In genomic region chr11:95384973-95385320, GRCm38 (mm10) we compare ENCODE assay signal across 8 mouse cellular contexts. TPM values are rescaled to one million over a fixed set of nuclear protein-coding genes. Genes with fewer than 3 reads are reported as not detected.
A peak's percentile ranks its signal among the peaks of the same experiment; 100 is the strongest.
DNase-seq lines count a peak whose midpoint lies in the region; ATAC-seq and TF ChIP-seq lines count a peak whose summit lies in the region.

No protein-coding gene starts in this region.

- peaks cover 34% of the 10 kb centered on the region for H3K36me3 ChIP-seq in heart, postnatal 0 days (replicated peaks; ENCODE audit: control insufficient read depth, insufficient read depth, low read length)
- H3K36me3 ChIP-seq in hindbrain, embryonic 11.5 days (ENCODE audit: control insufficient read depth, insufficient read depth, low read length), result peaks cover 13% of the 10 kb centered on the region; the same call in 1 of the 2 replicates
- H3K36me3 ChIP-seq in midbrain, embryonic 11.5 days (ENCODE audit: control insufficient read depth, insufficient read depth, low read length), result peaks cover 7% of the 10 kb centered on the region

- 0% methylated on average over 14 of the region's 14 CpGs for WGBS in heart, postnatal 0 days
- under 1% methylated on average over 14 of the region's 14 CpGs for WGBS in hindbrain, embryonic 11.5 days
- WGBS in midbrain, embryonic 11.5 days, result under 1% methylated on average over 14 of the region's 14 CpGs

- H3K27me3 ChIP-seq in heart, postnatal 0 days (ENCODE audit: control insufficient read depth, insufficient read depth, low read length), result no peaks in the 10 kb centered on the region
- H3K27me3 ChIP-seq in hindbrain, embryonic 11.5 days (ENCODE audit: control insufficient read depth, insufficient read depth, low read length), result no peaks in the 10 kb centered on the region
- H3K27me3 ChIP-seq in midbrain, embryonic 11.5 days (ENCODE audit: control insufficient read depth, insufficient read depth, low read length), result no peaks in the 10 kb centered on the region

- no peak for TF ChIP-seq CTCF in heart, postnatal 0 days (IDR thresholded peaks at IDR 0.05; ENCODE audit: low read depth)

- H3K27ac ChIP-seq in heart, postnatal 0 days (ENCODE audit: low read depth), result peak overlapping the region; percentile 84
- peak overlapping the region; percentile 74 for H3K27ac ChIP-seq in hindbrain, embryonic 11.5 days (ENCODE audit: low read depth, low read length)
- H3K27ac ChIP-seq in midbrain, embryonic 11.5 days (ENCODE audit: low read depth, low read length), result peak overlapping the region; percentile 88

- no peaks in the 10 kb centered on the region for H3K9me3 ChIP-seq in heart, postnatal 0 days (replicated peaks; ENCODE audit: control insufficient read depth, low read length)
- no peaks in the 10 kb centered on the region for H3K9me3 ChIP-seq in hindbrain, embryonic 11.5 days (ENCODE audit: control insufficient read depth, low read length)
- no peaks in the 10 kb centered on the region for H3K9me3 ChIP-seq in midbrain, embryonic 11.5 days (ENCODE audit: control insufficient read depth, low read length)

- peak; percentile 14; the same call in 1 of the 2 replicates for ATAC-seq in heart, postnatal 0 days (ENCODE audit: insufficient read depth, low read depth)
- peak; percentile 14 for ATAC-seq in activated CD4-positive, CD25-positive, alpha-beta regulatory T cell, adult 4 months
- 0 out of 2 replicates have a peak, but pooled peaks have one; percentile 41 for ATAC-seq in hindbrain, embryonic 11.5 days (ENCODE audit: low FRiP score)
- peak; percentile 50; the same call in 1 of the 2 replicates for ATAC-seq in midbrain, embryonic 11.5 days (ENCODE audit: low FRiP score)
- ATAC-seq in megakaryocyte-erythroid progenitor cell, adult 5-6 weeks (replicated peaks; ENCODE audit: low FRiP score, low TSS enrichment, poor library complexity, severe bottlenecking), result no peak; the same call in 1 of the 2 replicates

- no peak; the same call in 1 of the 2 replicates for TF ChIP-seq EP300 in heart, postnatal 0 days (IDR thresholded peaks at IDR 0.05; ENCODE audit: low read depth)

- DNase-seq in heart, postnatal 0 days (ENCODE audit: low spot score), result no peak
- no peak for DNase-seq in heart, adult 9 months (ENCODE audit: low spot score in 2 of 2)
- DNase-seq in hindbrain, embryonic 11.5 days (ENCODE audit: low spot score), result no peak
- no peak for DNase-seq in midbrain, embryonic 11.5 days (ENCODE audit: low spot score, missing footprints)
- no peak for DNase-seq in cerebellum, postnatal 25 days
- no peak for DNase-seq in embryo, embryonic 11 days

- peak overlapping the region; percentile 65 for H3K4me2 ChIP-seq in heart, postnatal 0 days (ENCODE audit: low read depth, low read length)
- peak overlapping the region; percentile 33 for H3K4me2 ChIP-seq in hindbrain, embryonic 11.5 days (replicated peaks; ENCODE audit: low read depth, low read length)
- H3K4me2 ChIP-seq in midbrain, embryonic 11.5 days, result peak overlapping the region; percentile 71

- peak overlapping the region; percentile 83 for H3K9ac ChIP-seq in heart, postnatal 0 days (replicated peaks; ENCODE audit: low read depth, low read length)
- peak overlapping the region; percentile 89 for H3K9ac ChIP-seq in hindbrain, embryonic 11.5 days (ENCODE audit: low read depth, low read length)
- peak overlapping the region; percentile 77 for H3K9ac ChIP-seq in midbrain, embryonic 11.5 days (ENCODE audit: low read length)

- H3K4me1 ChIP-seq in heart, postnatal 0 days (ENCODE audit: control insufficient read depth, insufficient read depth), result peaks cover 4% of the 10 kb centered on the region; the same call in 1 of the 2 replicates
- H3K4me1 ChIP-seq in hindbrain, embryonic 11.5 days (replicated peaks; ENCODE audit: control insufficient read depth, insufficient read depth, low read length), result no peaks in the 10 kb centered on the region
- H3K4me1 ChIP-seq in midbrain, embryonic 11.5 days (ENCODE audit: control insufficient read depth, insufficient read depth, low read length), result peaks cover 13% of the 10 kb centered on the region

- H3K4me3 ChIP-seq in heart, postnatal 0 days (ENCODE audit: low read depth, low read length), result peak overlapping the region; percentile 80
- H3K4me3 ChIP-seq in hindbrain, embryonic 11.5 days (ENCODE audit: low read depth, low read length), result peak overlapping the region; percentile 75
- H3K4me3 ChIP-seq in midbrain, embryonic 11.5 days (ENCODE audit: low read depth, low read length), result peak overlapping the region; percentile 54

RNA-seq across cellular contexts. Expression of gene Slc35b1, which starts 0.5 kb away (rescaled TPM):
- total RNA-seq in heart, postnatal 0 days (2014; rRNA removed; ENCODE audit: low replicate concordance), result 35.2 and 71.6 TPM in 2 replicates
- 70.3 TPM in 2 replicates for polyA plus RNA-seq in heart, postnatal 0 days (2015; fragmentation: Nextera tagmentation; extraction: Ambion mirVana)
- polyA plus RNA-seq in activated CD4-positive, CD25-positive, alpha-beta regulatory T cell, adult 4 months (2017; shearing (Covaris generic)), result 10 to 100 TPM; 64.4 to 70.1 TPM
- 134 and 143 TPM in 2 replicates for polyA plus RNA-seq in hindbrain, embryonic 11.5 days (2014; fragmentation: Nextera tagmentation; extraction: Ambion mirVana)
- polyA plus RNA-seq in midbrain, embryonic 11.5 days (2014; fragmentation: Nextera tagmentation; extraction: Ambion mirVana), result 130 and 133 TPM in 2 replicates
- total RNA-seq in megakaryocyte-erythroid progenitor cell, adult 5-6 weeks (2014; fragmentation: Nextera tagmentation), result 30.6 and 84.7 TPM in 2 replicates
- total RNA-seq in megakaryocyte-erythroid progenitor cell, adult 5-6 weeks (2017), result 29.3 and 54.5 TPM in 2 replicates

RNA-seq across cellular contexts. Expression of gene Spop, which starts 28.9 kb away (rescaled TPM):
- total RNA-seq in heart, postnatal 0 days (2014; rRNA removed; ENCODE audit: low replicate concordance), result 34.5 and 38.0 TPM in 2 replicates
- polyA plus RNA-seq in heart, postnatal 0 days (2015; fragmentation: Nextera tagmentation; extraction: Ambion mirVana), result 129 and 142 TPM in 2 replicates
- polyA plus RNA-seq in activated CD4-positive, CD25-positive, alpha-beta regulatory T cell, adult 4 months (2017; shearing (Covaris generic)), result 100 to 1,000 TPM; 119 to 154 TPM
- polyA plus RNA-seq in hindbrain, embryonic 11.5 days (2014; fragmentation: Nextera tagmentation; extraction: Ambion mirVana), result 133 and 146 TPM in 2 replicates
- 132 and 162 TPM in 2 replicates for polyA plus RNA-seq in midbrain, embryonic 11.5 days (2014; fragmentation: Nextera tagmentation; extraction: Ambion mirVana)
- 51.5 and 55.3 TPM in 2 replicates for total RNA-seq in megakaryocyte-erythroid progenitor cell, adult 5-6 weeks (2014; fragmentation: Nextera tagmentation)
- total RNA-seq in megakaryocyte-erythroid progenitor cell, adult 5-6 weeks (2017), result 37.5 and 45.5 TPM in 2 replicates

RNA-seq across cellular contexts. Expression of gene Fam117a, which starts 48.1 kb away (rescaled TPM):
- 5.0 and 5.6 TPM in 2 replicates for total RNA-seq in heart, postnatal 0 days (2014; rRNA removed; ENCODE audit: low replicate concordance)
- 3.6 and 3.9 TPM in 2 replicates for polyA plus RNA-seq in heart, postnatal 0 days (2015; fragmentation: Nextera tagmentation; extraction: Ambion mirVana)
- 10 to 100 TPM; 17.4 to 21.9 TPM for polyA plus RNA-seq in activated CD4-positive, CD25-positive, alpha-beta regulatory T cell, adult 4 months (2017; shearing (Covaris generic))
- polyA plus RNA-seq in hindbrain, embryonic 11.5 days (2014; fragmentation: Nextera tagmentation; extraction: Ambion mirVana), result 8.3 and 11.1 TPM in 2 replicates
- 7.5 and 7.6 TPM in 2 replicates for polyA plus RNA-seq in midbrain, embryonic 11.5 days (2014; fragmentation: Nextera tagmentation; extraction: Ambion mirVana)
- total RNA-seq in megakaryocyte-erythroid progenitor cell, adult 5-6 weeks (2014; fragmentation: Nextera tagmentation), result 68.2 and 71.9 TPM in 2 replicates
- total RNA-seq in megakaryocyte-erythroid progenitor cell, adult 5-6 weeks (2017), result 49.9 and 50.2 TPM in 2 replicates
